Mouse (Mus musculus): ENCODE data around the gene Sds.

The Sds gene

GRCm38 (mm10) chr5:120476296-120476695 lies at the start of gene Sds:
TSS of gene Sds (plus strand) at chr5:120476526.
- no peak for DNase-seq (ENCODE audit: low spot score)

GRCm38 (mm10) chr5:120426572-120426971 lies 49.8 kb upstream of the Sds start:
- DNase-seq (ENCODE audit: low spot score), result no peak

DNA sequence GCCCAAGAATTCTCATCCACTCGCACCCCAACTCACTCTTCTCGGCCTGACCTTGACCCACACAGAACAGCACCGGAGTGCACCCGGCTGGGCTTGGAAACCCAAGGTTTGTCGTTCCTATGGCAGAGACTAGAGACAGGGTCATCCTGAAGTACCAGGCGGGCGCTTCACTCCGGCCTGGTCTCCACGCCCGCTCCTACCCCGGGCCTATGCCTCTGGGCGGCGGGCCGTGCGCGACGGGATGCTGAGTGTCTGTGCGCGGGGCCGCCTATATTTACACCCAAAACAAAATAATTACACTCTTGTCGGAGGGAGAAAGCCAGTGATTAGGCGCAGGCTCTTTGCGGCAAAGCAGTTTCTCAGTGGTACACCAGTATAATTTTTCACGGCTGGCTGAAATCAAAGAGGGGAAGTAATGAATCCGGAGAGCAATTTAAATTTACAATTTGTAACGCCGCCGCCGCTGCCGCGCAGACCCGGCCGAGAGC lies 48.8 kb upstream of the Sds start:
- no peak for DNase-seq (ENCODE audit: low spot score)

- DNase-seq (ENCODE audit: low spot score), result no peak
These were observed 48.0 kb upstream of the Sds start for GRCm38 (mm10) chr5:120428189-120428838.

- no peak for DNase-seq (ENCODE audit: low spot score)
These were observed 47.3 kb upstream of the Sds start for GRCm38 (mm10) chr5:120428990-120429389.

- DNase-seq (ENCODE audit: low spot score), result no peak
These were observed 46.6 kb upstream of the Sds start for GRCm38 (mm10) chr5:120429692-120430091.

DNA sequence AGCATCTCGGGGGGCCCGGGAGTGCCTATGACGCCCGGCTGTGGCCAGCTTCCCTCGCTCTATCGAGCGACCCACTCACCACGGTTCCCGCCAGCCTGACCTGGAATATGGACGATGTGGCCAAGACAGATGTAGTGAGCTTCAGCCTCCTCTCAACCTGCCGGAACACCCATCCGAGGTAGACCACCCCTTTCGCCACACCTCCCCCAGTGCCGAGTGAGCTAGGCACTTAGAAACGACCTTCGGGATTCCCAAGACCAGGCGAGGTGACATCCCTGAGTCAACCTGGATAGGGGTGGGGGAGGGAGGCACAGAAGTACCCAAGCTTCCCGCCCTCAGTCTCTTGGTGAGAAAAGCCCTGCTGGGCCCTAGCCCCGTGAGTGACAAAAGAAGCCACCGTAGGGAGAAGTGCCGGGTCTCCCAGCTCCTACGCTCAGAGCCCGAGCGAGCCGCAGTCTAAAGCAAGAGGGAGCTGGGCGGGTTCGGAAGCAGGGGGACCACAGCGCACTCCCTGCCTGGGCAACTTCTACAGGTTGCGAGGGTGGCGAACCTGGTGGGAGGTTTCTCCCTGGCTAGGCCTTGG lies 45.2 kb upstream of the Sds start:
- no peak for DNase-seq (ENCODE audit: low spot score)

DNA sequence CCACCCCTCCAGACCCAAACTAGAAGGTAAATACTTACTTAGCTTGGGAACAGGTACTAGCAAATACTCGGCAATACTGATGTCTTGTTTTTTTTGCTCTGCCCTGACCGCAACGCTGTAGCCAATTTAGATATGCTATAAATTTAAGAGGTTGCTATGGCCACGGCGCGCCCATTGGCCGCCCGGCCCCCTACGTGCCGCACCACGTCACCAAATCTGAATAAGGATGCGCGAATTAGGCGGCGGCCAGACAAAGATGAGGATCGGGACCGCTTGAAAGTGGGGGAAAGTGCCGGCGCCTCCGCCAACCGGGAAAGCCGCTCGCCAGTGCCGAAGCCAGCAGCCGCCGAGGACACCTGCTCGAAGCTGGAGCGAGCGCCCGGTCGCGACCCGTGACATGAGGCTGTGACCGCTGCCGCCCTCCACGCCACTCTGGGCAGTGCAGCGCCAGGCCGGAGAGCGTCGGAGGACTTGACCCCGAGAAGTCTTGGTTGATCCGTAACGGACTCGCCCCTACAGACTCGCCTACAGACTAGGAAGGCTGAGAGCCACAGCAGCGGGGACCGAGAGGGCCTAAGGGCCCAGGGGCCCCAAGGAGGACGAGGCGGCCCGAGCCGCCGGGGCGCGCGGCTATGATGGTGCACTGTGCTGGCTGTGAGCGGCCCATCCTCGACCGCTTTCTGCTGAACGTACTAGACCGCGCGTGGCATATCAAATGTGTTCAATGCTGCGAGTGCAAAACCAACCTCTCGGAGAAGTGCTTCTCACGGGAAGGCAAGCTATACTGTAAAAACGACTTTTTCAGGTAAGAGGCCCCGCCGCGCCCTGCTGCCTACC lies 44.5 kb upstream of the Sds start, which contains the start of gene Lhx5:
Lhx5 (plus strand) TSS at position 51 of the 837 bp plus-strand sequence.
- no peak for DNase-seq (ENCODE audit: low spot score)

- no peak for DNase-seq (ENCODE audit: low spot score)
These were observed 43.8 kb upstream of the Sds start for GRCm38 (mm10) chr5:120432486-120433015.

GRCm38 (mm10) chr5:120433135-120433760 lies 43.1 kb upstream of the Sds start:
- no peak for DNase-seq (ENCODE audit: low spot score)

DNA sequence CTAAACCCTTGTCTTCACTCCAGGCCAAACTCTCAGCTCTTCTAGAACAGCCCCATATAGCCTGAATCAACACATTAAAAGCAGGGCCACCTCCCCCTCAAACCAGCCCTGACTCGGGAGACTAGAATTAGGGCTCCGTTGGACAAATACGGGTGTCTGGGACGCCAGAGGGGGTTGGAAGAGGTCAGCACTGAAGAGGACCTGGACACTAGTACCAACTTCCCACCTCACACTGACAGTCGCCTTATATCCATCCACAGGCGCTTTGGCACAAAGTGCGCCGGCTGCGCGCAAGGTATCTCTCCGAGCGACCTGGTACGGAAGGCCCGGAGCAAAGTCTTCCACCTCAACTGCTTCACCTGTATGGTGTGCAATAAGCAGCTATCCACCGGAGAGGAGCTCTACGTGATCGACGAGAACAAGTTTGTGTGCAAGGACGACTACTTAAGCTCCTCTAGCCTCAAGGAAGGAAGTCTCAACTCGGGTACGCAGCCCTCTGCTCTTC lies 42.0 kb upstream of the Sds start:
- DNase-seq (ENCODE audit: low spot score), result no peak

- no peak for DNase-seq (ENCODE audit: low spot score)
These were observed 41.2 kb upstream of the Sds start for GRCm38 (mm10) chr5:120435006-120435681.

DNA sequence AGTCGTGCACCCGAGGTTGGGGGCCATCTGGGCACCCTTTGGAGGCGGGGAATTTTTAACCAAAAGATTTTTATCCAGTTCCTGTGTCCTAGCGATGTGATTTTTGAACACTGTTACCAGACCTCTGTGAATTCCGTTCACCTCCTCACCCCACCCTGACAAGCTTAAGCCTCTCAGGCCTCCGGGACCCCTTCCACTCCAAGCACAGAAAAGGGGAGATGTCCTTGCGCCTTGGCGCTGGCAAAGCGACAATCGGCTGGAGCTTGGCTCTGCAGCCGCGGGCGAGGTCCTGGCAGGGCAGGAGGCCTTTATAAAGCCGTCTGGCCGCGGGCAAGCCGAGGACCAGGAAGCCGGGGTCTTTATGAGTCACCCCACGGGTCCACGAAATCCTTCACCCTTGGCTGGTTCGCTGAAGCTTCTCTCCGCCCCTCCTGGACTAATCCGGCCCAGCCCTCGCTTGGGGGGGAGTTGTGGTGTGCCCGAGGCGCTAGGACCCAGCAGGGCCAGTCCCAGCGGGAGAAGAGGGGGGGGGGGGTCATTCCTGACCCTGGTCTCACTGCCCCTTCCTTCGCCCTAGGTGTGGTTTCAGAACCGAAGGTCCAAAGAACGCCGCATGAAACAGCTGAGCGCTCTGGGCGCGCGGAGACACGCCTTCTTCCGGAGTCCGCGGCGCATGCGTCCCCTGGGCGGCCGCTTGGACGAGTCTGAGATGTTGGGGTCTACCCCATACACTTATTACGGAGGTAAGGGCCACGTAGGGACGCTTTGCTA lies 40.4 kb upstream of the Sds start:
- DNase-seq (ENCODE audit: low spot score), result no peak

DNA sequence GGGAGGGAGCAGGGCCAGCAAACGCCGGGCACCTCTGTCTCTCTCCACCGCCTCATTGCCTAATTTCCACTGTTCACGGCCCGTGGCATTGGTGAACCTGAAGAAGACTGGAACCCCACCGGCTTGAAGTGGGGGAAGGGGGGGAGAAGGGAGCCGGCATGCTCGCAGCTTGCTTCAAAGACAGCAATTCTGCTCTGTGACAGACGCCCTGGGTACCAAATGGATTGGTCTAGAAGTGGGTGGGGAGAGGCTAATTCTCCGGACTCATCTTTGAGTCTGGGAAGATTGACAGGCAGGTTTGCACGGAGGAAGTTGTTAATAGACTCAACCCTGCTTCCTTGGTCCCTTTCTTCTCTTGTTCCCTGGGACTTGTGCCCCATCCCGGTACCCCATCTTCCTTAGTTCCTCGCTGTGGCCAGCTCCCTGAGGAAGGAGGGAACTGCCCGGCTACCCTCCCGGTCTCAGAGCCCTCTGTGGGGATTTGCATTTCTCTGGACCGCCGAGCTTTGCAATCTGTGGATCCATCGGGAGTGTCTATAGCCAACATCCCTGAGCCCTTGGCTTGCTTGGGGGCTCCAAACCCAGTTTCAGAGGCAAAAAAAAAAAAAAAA lies 39.3 kb upstream of the Sds start:
- DNase-seq (ENCODE audit: low spot score), result no peak

DNA sequence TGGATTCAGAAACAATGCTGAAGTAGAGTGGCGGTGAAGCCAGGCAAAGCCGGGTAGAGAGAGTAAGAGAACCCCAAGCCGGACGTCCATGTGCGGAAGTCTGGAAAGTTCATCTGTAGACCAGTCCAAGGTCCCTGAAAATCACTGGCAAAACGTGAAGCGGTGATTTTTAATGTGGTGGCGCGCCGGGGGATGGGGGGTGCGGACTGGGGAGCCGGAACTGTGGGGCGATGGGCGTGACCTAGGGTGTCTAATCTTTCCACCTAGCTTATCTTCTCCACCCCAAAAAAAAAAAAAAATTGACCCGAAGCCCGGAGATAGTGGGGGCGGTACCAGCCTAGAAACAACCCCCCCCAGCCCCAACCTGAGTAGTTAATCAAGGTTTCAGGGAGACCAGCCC lies 38.8 kb upstream of the Sds start:
- DNase-seq (ENCODE audit: low spot score), result no peak

- DNase-seq (ENCODE audit: low spot score), result no peak
These were observed 38.3 kb upstream of the Sds start for GRCm38 (mm10) chr5:120437986-120438385.

- no peak for DNase-seq (ENCODE audit: low spot score)
These were observed 37.9 kb upstream of the Sds start for GRCm38 (mm10) chr5:120438469-120438868.

- no peak for DNase-seq (ENCODE audit: low spot score)
These were observed 37.2 kb upstream of the Sds start for GRCm38 (mm10) chr5:120438991-120439710.

GRCm38 (mm10) chr5:120439887-120440670 lies 36.2 kb upstream of the Sds start:
- no peak for DNase-seq (ENCODE audit: low spot score)
